Comparison of ENCODE assay signal across 22 mouse cellular contexts in the genomic region with DNA sequence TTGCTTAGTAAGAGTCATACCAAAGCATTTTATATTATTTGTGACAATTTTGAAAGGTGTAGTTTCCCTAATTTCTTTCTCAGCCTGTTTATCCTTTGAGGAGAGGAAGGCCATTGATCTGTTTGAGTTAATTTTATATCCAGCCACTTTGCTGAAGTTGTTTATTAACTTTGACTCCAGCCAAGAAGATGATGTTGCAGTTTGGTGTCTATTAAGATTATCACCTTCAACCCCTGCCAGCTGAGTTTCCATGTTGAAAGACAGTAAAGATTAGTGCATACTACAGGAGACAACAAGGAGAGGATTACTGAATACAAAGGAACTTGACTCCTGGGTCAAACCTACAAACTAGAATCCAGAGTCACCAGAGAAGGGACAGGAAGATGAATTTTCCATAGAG.
DNase-seq lines count a peak whose midpoint lies in the region; ATAC-seq and TF ChIP-seq lines count a peak whose summit lies in the region.
"Had no signal": no experiment of that assay in that cellular context is flagged by ENCODE, and none has a peak within 500 bp of the region (broad histone marks: within the 10 kb centered on the region; RNA-seq: fewer than 3 reads in every experiment).

No protein-coding gene starts in this region.

- H3K4me2 ChIP-seq in liver, postnatal 0 days (ENCODE audit: low read depth, low read length), result no peak overlapping the region
- H3K4me2 ChIP-seq in midbrain, embryonic 11.5 days, result no peak overlapping the region
- H3K4me2 ChIP-seq in midbrain, embryonic 16.5 days (ENCODE audit: low read length), result no peak overlapping the region

- no peaks in the 10 kb centered on the region; the same call in 1 of the 2 replicates for H3K27me3 ChIP-seq in kidney, adult 2 months (replicated peaks; ENCODE audit: control insufficient read depth, insufficient read depth, low read length)
- no peaks in the 10 kb centered on the region for H3K27me3 ChIP-seq in liver, adult 2 months (ENCODE audit: control insufficient read depth, insufficient read depth, low read length)
- H3K27me3 ChIP-seq in liver, postnatal 0 days (ENCODE audit: insufficient read depth, low read length), result no peaks in the 10 kb centered on the region
- no peaks in the 10 kb centered on the region for H3K27me3 ChIP-seq in midbrain, embryonic 11.5 days (ENCODE audit: control insufficient read depth, insufficient read depth, low read length)
- H3K27me3 ChIP-seq in midbrain, embryonic 16.5 days (ENCODE audit: control insufficient read depth, insufficient read depth, low read depth, low read length), result no peaks in the 10 kb centered on the region
- H3K27me3 ChIP-seq: CH12.LX, Patski had no signal

- no peaks in the 10 kb centered on the region for H3K79me2 ChIP-seq in liver, adult 2 months (ENCODE audit: control insufficient read depth, insufficient read depth, low read length)

- TF ChIP-seq EP300 in liver, postnatal 0 days (IDR thresholded peaks at IDR 0.05; ENCODE audit: low read depth), result no peak

- TF ChIP-seq POLR2A in kidney, adult 2 months (IDR thresholded peaks at IDR 0.05; ENCODE audit: low read depth, low read length), result no peak
- TF ChIP-seq POLR2A in liver, adult 2 months (IDR thresholded peaks at IDR 0.05; ENCODE audit: extremely low read depth, insufficient read depth, low read length), result no peak

- no peak overlapping the region for H3K9ac ChIP-seq in liver, adult 2 months (ENCODE audit: low read depth, low read length)
- H3K9ac ChIP-seq in liver, postnatal 0 days (replicated peaks), result no peak overlapping the region
- H3K9ac ChIP-seq in midbrain, embryonic 11.5 days (ENCODE audit: low read length), result no peak overlapping the region
- no peak overlapping the region for H3K9ac ChIP-seq in midbrain, embryonic 16.5 days (ENCODE audit: low read depth, low read length)

- no peak overlapping the region for H3K4me3 ChIP-seq in kidney, adult 2 months (ENCODE audit: insufficient read depth, low read depth, low read length)
- H3K4me3 ChIP-seq in liver, adult 2 months (ENCODE audit: insufficient read depth, low read depth, low read length), result no peak overlapping the region
- no peak overlapping the region for H3K4me3 ChIP-seq in liver, postnatal 0 days (ENCODE audit: low read depth, low read length)
- H3K4me3 ChIP-seq in midbrain, embryonic 11.5 days (ENCODE audit: low read depth, low read length), result no peak overlapping the region
- H3K4me3 ChIP-seq in midbrain, embryonic 16.5 days (ENCODE audit: low read depth, low read length), result no peak overlapping the region

- ATAC-seq in liver, postnatal 0 days, result no peak
- ATAC-seq in midbrain, embryonic 11.5 days (ENCODE audit: low FRiP score), result no peak
- no peak for ATAC-seq in midbrain, embryonic 16.5 days
- ATAC-seq: activated CD4-positive, CD25-positive, alpha-beta regulatory T cell, adult 4 months; CD4-positive, CD25-positive, alpha-beta regulatory T cell, adult 4 months; Patski had no signal

- peak; percentile 80 for DNase-seq in kidney, adult 2 months
- no peak for DNase-seq in kidney, adult 18-20 months
- peak; percentile 81 for DNase-seq in kidney, adult 9 months
- DNase-seq in kidney, adult 11 months, result no peak
- peak; percentile 85 for DNase-seq in liver, adult 2 months (ENCODE audit: extremely low read depth, low read depth, low spot score)
- no peak for DNase-seq in liver, postnatal 0 days
- DNase-seq in midbrain, embryonic 11.5 days (ENCODE audit: low spot score, missing footprints), result peak; percentile 12
- DNase-seq: adrenal gland, adult 2 months; adrenal gland, adult 8-10 months; adrenal gland, postnatal 10 days; adrenal gland, postnatal 14 days; adrenal gland, postnatal 25 days; adrenal gland, postnatal 36 days; B cell, adult 2 months; cerebellum, adult 11 months; cerebellum, adult 11-12 months had no signal

- H3K27ac ChIP-seq in kidney, adult 2 months (ENCODE audit: insufficient read depth, low read depth, low read length), result no peak overlapping the region
- no peak overlapping the region for H3K27ac ChIP-seq in liver, adult 2 months (replicated peaks; ENCODE audit: insufficient read depth, low read depth, low read length)
- no peak overlapping the region for H3K27ac ChIP-seq in liver, postnatal 0 days (ENCODE audit: low read depth)
- no peak overlapping the region for H3K27ac ChIP-seq in midbrain, embryonic 11.5 days (ENCODE audit: low read depth, low read length)
- H3K27ac ChIP-seq in midbrain, embryonic 16.5 days (ENCODE audit: low read length), result no peak overlapping the region

- H3K4me1 ChIP-seq in kidney, adult 2 months (ENCODE audit: control insufficient read depth, insufficient read depth, low read length), result peaks cover 2% of the 10 kb centered on the region; the same call in 1 of the 2 replicates
- H3K4me1 ChIP-seq in liver, adult 2 months (ENCODE audit: control insufficient read depth, insufficient read depth, low read length), result peaks cover 3% of the 10 kb centered on the region; the same call in 1 of the 2 replicates
- H3K4me1 ChIP-seq in liver, postnatal 0 days (ENCODE audit: insufficient read depth), result no peaks in the 10 kb centered on the region
- H3K4me1 ChIP-seq in midbrain, embryonic 11.5 days (ENCODE audit: control insufficient read depth, insufficient read depth, low read length), result no peaks in the 10 kb centered on the region
- no peaks in the 10 kb centered on the region for H3K4me1 ChIP-seq in midbrain, embryonic 16.5 days (ENCODE audit: control insufficient read depth, insufficient read depth, low read length)

- no peaks in the 10 kb centered on the region for H3K9me3 ChIP-seq in liver, postnatal 0 days (ENCODE audit: low read length)
- H3K9me3 ChIP-seq in midbrain, embryonic 11.5 days (ENCODE audit: control insufficient read depth, low read length), result no peaks in the 10 kb centered on the region
- H3K9me3 ChIP-seq in midbrain, embryonic 16.5 days (replicated peaks; ENCODE audit: control insufficient read depth, low read length, poor library complexity, severe bottlenecking), result no peaks in the 10 kb centered on the region
- H3K9me3 ChIP-seq: G1E had no signal

- TF ChIP-seq CTCF in kidney, adult 2 months (conservative IDR thresholded peaks at IDR 0.05; ENCODE audit: insufficient read depth, insufficient read length, low read depth, low read length), result no peak
- TF ChIP-seq CTCF in liver, adult 2 months (IDR thresholded peaks at IDR 0.05; ENCODE audit: low read depth, low read length), result no peak
- no peak for TF ChIP-seq CTCF in liver, postnatal 0 days (IDR thresholded peaks at IDR 0.05; ENCODE audit: low read depth)

- H3K36me3 ChIP-seq in kidney, adult 2 months (ENCODE audit: control insufficient read depth, insufficient read depth, low read length), result no peaks in the 10 kb centered on the region
- H3K36me3 ChIP-seq in liver, adult 2 months (ENCODE audit: control insufficient read depth, insufficient read depth, low read length), result no peaks in the 10 kb centered on the region
- no peaks in the 10 kb centered on the region for H3K36me3 ChIP-seq in liver, postnatal 0 days (replicated peaks; ENCODE audit: insufficient read depth, low read length)
- H3K36me3 ChIP-seq in midbrain, embryonic 11.5 days (ENCODE audit: control insufficient read depth, insufficient read depth, low read length), result no peaks in the 10 kb centered on the region
- no peaks in the 10 kb centered on the region for H3K36me3 ChIP-seq in midbrain, embryonic 16.5 days (ENCODE audit: control insufficient read depth, insufficient read depth, low read length)
- H3K36me3 ChIP-seq: G1E had no signal

Comparison
In these comparisons a context has a peak if more than half of its experiments do, and no peak if none do; other contexts are left out.
1. DNase-seq: peak in kidney, adult 2 months (single experiment), kidney, adult 9 months (single experiment), liver, adult 2 months (single experiment) and midbrain, embryonic 11.5 days (single experiment); none in kidney, adult 18-20 months (single experiment), kidney, adult 11 months (single experiment) and liver, postnatal 0 days (single experiment).